Mouse (Mus musculus) intestine, postnatal 0 days (tissue): ENCODE measurements around the gene Nol12. TPM values are rescaled to one million over a fixed set of nuclear protein-coding genes. Genes with fewer than 3 reads are reported as not detected.

Experiments
- ATAC-seq: fragments of 200-750 bp; cut with Nextera tagmentation; 2 replicates; pipeline ENCODE4 v1.8.0; 2017; ENCODE audit warnings: mild to moderate bottlenecking, moderate TSS enrichment, moderate library complexity
- H3K27ac ChIP-seq: fragments of 300-500 bp; sonication (generic); 2 replicates; pipeline ENCODE4 v1.5.1; 2014; ENCODE audit warnings: mild to moderate bottlenecking, low read depth, low read length, moderate library complexity
- H3K27me3 ChIP-seq: fragments of 300-500 bp; sonication (generic); replicated peaks from 2 replicates; pipeline ENCODE4 v1.6.1; 2014; ENCODE audit warnings: low read length, mixed read lengths; ENCODE audit not compliant: control insufficient read depth, insufficient read depth
- H3K36me3 ChIP-seq: fragments of 300-500 bp; sonication (generic); 2 replicates; pipeline ENCODE4 v1.6.1; 2014; ENCODE audit warnings: mild to moderate bottlenecking, moderate library complexity; ENCODE audit not compliant: control insufficient read depth, insufficient read depth
- H3K4me1 ChIP-seq: fragments of 300-500 bp; sonication (generic); replicated peaks from 2 replicates; pipeline ENCODE4 v1.6.1; 2014; ENCODE audit warnings: antibody characterized with exemption, low read length, mixed read lengths; ENCODE audit not compliant: control insufficient read depth, insufficient read depth
- H3K4me2 ChIP-seq: fragments of 300-500 bp; sonication (generic); replicated peaks from 2 replicates; pipeline ENCODE4 v1.6.1; 2014; ENCODE audit warnings: low read depth, mild to moderate bottlenecking, moderate library complexity
- H3K4me3 ChIP-seq: fragments of 300-500 bp; sonication (generic); 2 replicates; pipeline ENCODE4 v1.5.1; 2014; ENCODE audit warnings: low read depth, low read length
- H3K9ac ChIP-seq: fragments of 300-500 bp; sonication (generic); 2 replicates; pipeline ENCODE4 v1.6.1; 2014; ENCODE audit warnings: mild to moderate bottlenecking, low read depth, low read length
- H3K9me3 ChIP-seq: fragments of 300-500 bp; sonication (generic); 2 replicates; pipeline ENCODE4 v1.6.1; 2016; ENCODE audit warnings: mixed run types; ENCODE audit not compliant: control insufficient read depth
- CTCF ChIP-seq: sonication (generic); IDR thresholded peaks from 2 replicates; pipeline ENCODE4 v1.5.1; 2016; ENCODE audit warnings: low read depth, mild to moderate bottlenecking, control low read depth, antibody characterized with exemption, moderate library complexity
- WGBS: fragments of 180-500 bp; shearing (Covaris S2); extraction: QIAGEN DNeasy Blood & Tissue Kit; methylation state at CpG from one replicate; pipeline ENCODE4 v1.1.7; 2014; 5-methylcytosine and 5-hydroxymethylcytosine counted together
- polyA plus RNA-seq: library from polyadenylated mRNA; unstranded; fragments of >200 nt; fragmentation: Nextera tagmentation; extraction: Ambion mirVana; gene quantifications from 2 replicates; pipeline ENCODE4 v1.2.1, GENCODE M21; 2015

Nol12 gene
- polyA plus RNA-seq, 1 experiment from 2014 or later = 24.8 TPM

- Histone ChIP-seq H3K4me2 (0 out of 2 replicates have a peak overlapping the region, but pooled peaks have one; percentile 13), H3K4me3 (no peak overlapping the region), H3K27ac (no peak overlapping the region), H3K9me3 (no peaks in the 10 kb centered on the region), H3K36me3 (peaks cover 29% of the 10 kb centered on the region; the same call in 1 of the 2 replicates), H3K27me3 (no peaks in the 10 kb centered on the region), H3K4me1 (peaks cover 8% of the 10 kb centered on the region; the same call in 1 of the 2 replicates), H3K9ac (0 out of 2 replicates have a peak overlapping the region, but pooled peaks have one; percentile 34)
- TF ChIP-seq CTCF = peak; percentile 95
- ATAC-seq = 0 out of 2 replicates have a peak, but pooled peaks have one; percentile 28
- 0% methylated on average over 2 of the region's 2 CpGs for WGBS
Measured at GRCm38 (mm10) chr15:78903243-78903642, 31.5 kb upstream of the Nol12 start.

GRCm38 (mm10) chr15:78908399-78908798, 26.3 kb upstream of the Nol12 start:
- H3K9me3 ChIP-seq = no peaks in the 10 kb centered on the region
- no peak for ATAC-seq

DNA sequence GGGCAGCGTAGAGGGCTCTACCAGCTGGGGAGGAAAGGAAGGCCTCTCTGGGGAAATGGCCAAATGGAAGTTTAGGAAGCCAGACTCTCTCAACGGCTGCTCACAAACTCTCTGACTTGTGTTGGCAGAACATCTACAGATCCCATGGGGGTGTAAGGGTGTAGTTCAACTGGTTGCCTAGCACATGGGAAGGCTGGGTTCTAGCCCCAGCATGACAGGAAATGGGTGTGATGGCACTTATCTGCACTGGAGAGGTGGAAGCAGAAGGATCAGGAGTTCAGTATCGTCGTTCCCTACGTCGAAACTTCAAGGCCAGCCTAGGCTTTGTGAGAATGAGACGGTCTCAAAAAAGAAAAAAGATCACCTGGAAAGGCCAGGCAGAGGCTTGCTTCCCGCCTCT, 25.8 kb upstream of the Nol12 start:
- no peaks in the 10 kb centered on the region for H3K9me3 ChIP-seq
- H3K4me3 ChIP-seq = no peak overlapping the region
- 78% methylated on average over 8 of the region's 8 CpGs for WGBS
- TF ChIP-seq CTCF = no peak
- H3K4me1 ChIP-seq = 0 out of 2 replicates have a peak, but pooled peaks cover 1% of the 10 kb centered on the region
- H3K27me3 ChIP-seq = no peaks in the 10 kb centered on the region
- H3K9ac ChIP-seq = no peak overlapping the region
- ATAC-seq = no peak
- H3K27ac ChIP-seq = no peak overlapping the region
- H3K4me2 ChIP-seq = no peak overlapping the region
- peaks cover 31% of the 10 kb centered on the region; the same call in 1 of the 2 replicates for H3K36me3 ChIP-seq

More at GRCm38 (mm10) chr15:78908399-78908798, 26.3 kb upstream of the Nol12 start:
- H3K27me3 ChIP-seq = no peaks in the 10 kb centered on the region
- no peak for TF ChIP-seq CTCF
- H3K36me3 ChIP-seq = peaks cover 36% of the 10 kb centered on the region; the same call in 1 of the 2 replicates
- H3K27ac ChIP-seq = no peak overlapping the region
- no peak overlapping the region for H3K4me2 ChIP-seq
- no peak overlapping the region for H3K4me3 ChIP-seq
- 74% methylated on average over 7 of the region's 7 CpGs for WGBS
- no peak overlapping the region for H3K9ac ChIP-seq
- H3K4me1 ChIP-seq = no peaks in the 10 kb centered on the region; the same call in 1 of the 2 replicates

DNA sequence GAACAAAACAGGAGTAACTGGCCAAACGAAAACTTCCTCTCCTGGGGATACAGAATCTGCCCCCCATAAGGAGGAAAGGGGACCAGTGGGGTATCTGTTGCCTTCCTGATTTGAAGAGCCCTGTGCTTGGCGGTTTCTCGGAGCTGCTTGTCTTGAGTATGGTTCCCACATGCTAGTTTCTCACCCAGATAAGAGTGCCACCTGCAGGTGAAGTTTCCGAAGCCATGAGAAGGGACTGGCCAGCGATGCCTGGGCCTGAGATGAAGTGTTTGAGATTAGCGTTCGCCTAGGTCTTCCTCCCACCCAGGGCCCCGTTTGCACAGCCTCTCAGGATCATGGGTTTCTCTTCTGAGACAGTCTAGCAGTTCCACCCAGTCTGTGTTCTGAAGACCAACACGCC, 22.7 kb upstream of the Nol12 start:
- Histone ChIP-seq H3K27ac (no peak overlapping the region), H3K36me3 (peaks cover 20% of the 10 kb centered on the region; the same call in 1 of the 2 replicates), H3K4me2 (no peak overlapping the region), H3K4me3 (no peak overlapping the region), H3K9me3 (no peaks in the 10 kb centered on the region), H3K4me1 (0 out of 2 replicates have a peak, but pooled peaks cover 4% of the 10 kb centered on the region), H3K27me3 (peaks cover 7% of the 10 kb centered on the region; the same call in 1 of the 2 replicates), H3K9ac (no peak overlapping the region)
- WGBS = 37% methylated on average over 9 of the region's 9 CpGs
- ATAC-seq = no peak
- peak; percentile 74 for TF ChIP-seq CTCF

- Histone ChIP-seq H3K9me3 (no peaks in the 10 kb centered on the region), H3K4me2 (peak within 1 kb of the TSS; percentile 83), H3K27me3 (peaks cover 7% of the 10 kb centered on the region; the same call in 1 of the 2 replicates), H3K36me3 (peaks cover 3% of the 10 kb centered on the region; the same call in 1 of the 2 replicates), H3K4me1 (0 out of 2 replicates have a peak, but pooled peaks cover 4% of the 10 kb centered on the region), H3K27ac (no peak within 1 kb of the TSS; the same call in 1 of the 2 replicates), H3K4me3 (peak within 1 kb of the TSS; percentile 45), H3K9ac (peak within 1 kb of the TSS; percentile 28)
- under 1% methylated on average over 51 of the region's 51 CpGs for WGBS
- ATAC-seq = peak; percentile 88
- no peak for TF ChIP-seq CTCF
Measured at GRCm38 (mm10) chr15:78913632-78914090, 21.1 kb upstream of the Nol12 start, which contains the start of gene Pdxp. TSS of gene Pdxp (plus strand) at chr15:78913919.

DNA sequence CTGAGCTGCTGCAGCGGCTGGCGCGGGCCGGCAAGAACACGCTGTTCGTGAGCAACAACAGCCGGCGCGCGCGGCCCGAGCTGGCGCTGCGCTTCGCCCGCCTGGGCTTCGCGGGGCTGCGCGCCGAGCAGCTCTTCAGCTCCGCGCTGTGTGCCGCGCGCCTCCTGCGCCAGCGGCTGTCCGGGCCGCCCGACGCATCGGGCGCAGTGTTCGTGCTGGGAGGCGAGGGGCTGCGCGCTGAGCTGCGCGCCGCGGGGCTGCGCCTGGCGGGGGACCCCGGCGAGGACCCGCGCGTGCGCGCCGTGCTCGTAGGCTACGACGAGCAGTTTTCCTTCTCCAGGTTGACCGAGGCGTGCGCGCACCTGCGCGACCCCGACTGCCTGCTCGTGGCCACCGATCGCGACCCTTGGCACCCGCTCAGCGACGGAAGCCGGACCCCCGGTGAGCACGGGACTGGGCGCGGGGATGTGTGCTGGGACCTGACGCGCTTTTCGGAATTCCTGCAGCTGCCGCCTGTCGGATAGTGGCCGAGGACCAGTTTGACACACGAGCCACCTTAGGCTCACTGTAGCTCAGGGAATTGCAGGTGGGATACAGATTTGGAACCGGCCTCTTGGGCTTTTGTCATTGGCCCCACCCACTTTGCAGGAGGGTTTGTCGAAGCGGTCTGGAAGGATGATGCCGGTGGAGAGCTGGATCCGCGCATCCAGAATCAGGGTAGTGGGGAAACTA, 20.5 kb upstream of the Nol12 start:
- Histone ChIP-seq H3K4me3 (peak overlapping the region; percentile 45), H3K4me2 (peak overlapping the region; percentile 83), H3K27me3 (peaks cover 7% of the 10 kb centered on the region; the same call in 1 of the 2 replicates), H3K36me3 (peaks cover 3% of the 10 kb centered on the region), H3K9ac (peak overlapping the region; percentile 28), H3K4me1 (0 out of 2 replicates have a peak, but pooled peaks cover 4% of the 10 kb centered on the region), H3K9me3 (no peaks in the 10 kb centered on the region), H3K27ac (no peak overlapping the region; the same call in 1 of the 2 replicates)
- 1% methylated on average over 72 of the region's 87 CpGs for WGBS
- peak; percentile 63 for ATAC-seq
- no peak for TF ChIP-seq CTCF
